Mouse (Mus musculus) forebrain, postnatal 0 days (tissue): ENCODE measurements around the gene Fsd1l. TPM values are rescaled to one million over a fixed set of nuclear protein-coding genes. Genes with fewer than 3 reads are reported as not detected.

ENCODE experiments used
- ATAC-seq: fragments of 200-750 bp; cut with Nextera tagmentation; 2 replicates; pipeline ENCODE4 v1.8.0; 2017; ENCODE audit warnings: mild to moderate bottlenecking, moderate library complexity
- DNase-seq: peaks from one replicate; pipeline ENCODE4 v3.0.0-alpha.2; 2015
- H3K27ac ChIP-seq: fragments of 300-500 bp; sonication (generic); 2 replicates; pipeline ENCODE4 v1.5.1; 2014; ENCODE audit warnings: low read depth, mild to moderate bottlenecking, antibody characterized with exemption, low read length, moderate library complexity, mixed read lengths
- H3K27me3 ChIP-seq: fragments of 300-500 bp; sonication (generic); 2 replicates; pipeline ENCODE4 v1.6.1; 2014; ENCODE audit warnings: mild to moderate bottlenecking, low read length, mixed read lengths; ENCODE audit not compliant: insufficient read depth
- H3K36me3 ChIP-seq: fragments of 300-500 bp; sonication (generic); 2 replicates; pipeline ENCODE4 v1.6.1; 2014; ENCODE audit warnings: mild to moderate bottlenecking, moderate library complexity; ENCODE audit not compliant: insufficient read depth
- H3K4me1 ChIP-seq: fragments of 300-500 bp; sonication (generic); 2 replicates; pipeline ENCODE4 v1.6.1; 2014; ENCODE audit warnings: antibody characterized with exemption; ENCODE audit not compliant: insufficient read depth
- H3K4me2 ChIP-seq: fragments of 300-500 bp; sonication (generic); 2 replicates; pipeline ENCODE4 v1.6.1; 2014; ENCODE audit warnings: low read depth, mild to moderate bottlenecking, moderate library complexity
- H3K4me3 ChIP-seq: fragments of 300-500 bp; sonication (generic); 2 replicates; pipeline ENCODE4 v1.5.1; 2014; ENCODE audit warnings: low read depth, low read length, mixed read lengths
- H3K9ac ChIP-seq: fragments of 300-500 bp; sonication (generic); 2 replicates; pipeline ENCODE4 v1.6.1; 2014; ENCODE audit warnings: mild to moderate bottlenecking
- H3K9me3 ChIP-seq: fragments of 300-500 bp; sonication (generic); 2 replicates; pipeline ENCODE4 v1.6.1; 2016; ENCODE audit warnings: low read length
- CTCF ChIP-seq: sonication (generic); IDR thresholded peaks from 2 replicates; pipeline ENCODE4 v1.5.1; 2016; ENCODE audit warnings: antibody characterized with exemption, control low read depth, low read depth
- WGBS: fragments of 180-500 bp; shearing (Covaris S2); extraction: QIAGEN DNeasy Blood & Tissue Kit; methylation state at CpG from one replicate; pipeline ENCODE4 v1.1.7; 2014; 5-methylcytosine and 5-hydroxymethylcytosine counted together
- polyA plus RNA-seq: library from polyadenylated mRNA; unstranded; fragments of >200 nt; fragmentation: Nextera tagmentation; extraction: Ambion mirVana; gene quantifications from 2 replicates; pipeline ENCODE4 v1.2.1, GENCODE M21; 2015
- total RNA-seq: library from RNA; depleted of rRNA; stranded (reverse); fragments of >200 nt; gene quantifications from 2 replicates; pipeline ENCODE4 v1.2.3, GENCODE M21; 2014

Fsd1l gene
- total and polyA plus RNA-seq, 2 experiments from 2014 or later: 17.9 to 48.8 TPM

DNA sequence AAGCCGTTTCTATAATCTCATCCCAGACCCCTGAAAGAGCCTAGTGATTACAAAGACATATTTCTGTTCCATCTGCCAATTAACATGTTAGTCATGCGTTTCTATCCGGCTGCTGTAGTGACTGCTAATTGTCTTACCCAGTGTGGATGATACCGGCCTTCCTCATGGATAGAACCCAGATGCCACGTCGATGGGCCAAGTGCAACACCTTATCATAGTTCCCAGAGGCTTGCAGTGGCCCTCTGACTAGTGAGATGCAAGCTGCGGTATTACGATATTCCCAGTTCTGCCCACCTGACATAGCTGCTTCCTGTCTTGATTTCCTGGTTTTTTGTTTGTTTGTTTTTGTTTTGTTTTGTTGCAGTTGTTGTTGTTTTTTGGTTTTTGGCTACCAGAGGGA is 39.3 kb upstream of the Fsd1l start:
- no peak for TF ChIP-seq CTCF
- Histone ChIP-seq H3K9ac (no peak overlapping the region), H3K27me3 (no peaks in the 10 kb centered on the region), H3K4me1 (no peaks in the 10 kb centered on the region), H3K4me3 (no peak overlapping the region), H3K4me2 (no peak overlapping the region), H3K9me3 (no peaks in the 10 kb centered on the region), H3K27ac (no peak overlapping the region), H3K36me3 (no peaks in the 10 kb centered on the region)
- 0 out of 2 replicates have a peak, but pooled peaks have one; percentile 30 for ATAC-seq
- 63% methylated on average over 8 of the region's 8 CpGs for WGBS
- peak; percentile 12 for DNase-seq

DNA sequence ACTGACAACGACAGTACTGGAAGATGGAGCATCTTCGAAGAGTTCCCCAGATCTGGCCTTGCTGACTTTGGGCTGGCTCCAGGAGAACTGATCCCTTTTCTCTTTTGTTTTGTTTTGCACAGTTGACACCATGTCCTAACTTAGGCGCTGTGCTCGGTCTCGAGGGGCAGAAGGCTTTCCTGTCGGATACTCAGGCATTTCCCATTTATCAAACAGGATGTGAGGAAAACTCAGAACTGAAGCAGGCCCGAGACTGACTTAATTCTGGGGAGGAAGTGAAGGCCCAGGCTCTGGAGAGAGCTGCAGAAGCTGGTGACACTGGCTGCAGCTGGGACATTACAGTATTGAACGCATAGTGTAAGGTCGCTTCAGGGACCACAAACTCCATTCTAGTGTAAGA is 38.9 kb upstream of the Fsd1l start:
- Histone ChIP-seq H3K4me2 (no peak overlapping the region), H3K4me1 (no peaks in the 10 kb centered on the region), H3K9ac (no peak overlapping the region), H3K27ac (no peak overlapping the region), H3K9me3 (no peaks in the 10 kb centered on the region), H3K27me3 (no peaks in the 10 kb centered on the region), H3K4me3 (no peak overlapping the region), H3K36me3 (no peaks in the 10 kb centered on the region)
- no peak for ATAC-seq
- no peak for TF ChIP-seq CTCF
- WGBS: 86% methylated on average over 9 of the region's 9 CpGs
- DNase-seq: no peak

DNA sequence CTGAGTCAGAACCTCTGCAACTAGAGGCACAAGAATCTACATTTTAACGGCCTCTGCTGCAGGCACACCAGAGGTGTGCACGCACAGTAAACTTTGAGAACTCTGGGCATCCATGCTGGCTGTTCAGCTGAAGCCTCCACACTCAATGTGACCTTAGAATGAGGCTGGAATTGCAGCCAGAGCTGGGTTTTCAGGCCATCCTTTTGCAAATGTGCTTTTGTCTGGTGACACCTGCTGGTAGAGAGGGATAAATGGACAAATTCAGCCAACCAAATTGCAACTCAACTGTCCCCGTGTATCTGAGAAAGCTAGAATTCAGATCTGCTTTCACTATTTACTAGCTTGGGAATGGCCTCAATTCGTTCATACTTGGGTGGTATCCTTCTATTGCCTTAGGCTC is 37.1 kb upstream of the Fsd1l start:
- Histone ChIP-seq H3K9me3 (no peaks in the 10 kb centered on the region), H3K36me3 (no peaks in the 10 kb centered on the region), H3K27ac (no peak overlapping the region), H3K9ac (no peak overlapping the region), H3K4me2 (no peak overlapping the region), H3K27me3 (no peaks in the 10 kb centered on the region), H3K4me3 (no peak overlapping the region), H3K4me1 (no peaks in the 10 kb centered on the region)
- peak; percentile 82 for DNase-seq
- WGBS: 34% methylated on average over 4 of the region's 4 CpGs
- TF ChIP-seq CTCF: peak; percentile 84
- peak; percentile 62 for ATAC-seq

DNA sequence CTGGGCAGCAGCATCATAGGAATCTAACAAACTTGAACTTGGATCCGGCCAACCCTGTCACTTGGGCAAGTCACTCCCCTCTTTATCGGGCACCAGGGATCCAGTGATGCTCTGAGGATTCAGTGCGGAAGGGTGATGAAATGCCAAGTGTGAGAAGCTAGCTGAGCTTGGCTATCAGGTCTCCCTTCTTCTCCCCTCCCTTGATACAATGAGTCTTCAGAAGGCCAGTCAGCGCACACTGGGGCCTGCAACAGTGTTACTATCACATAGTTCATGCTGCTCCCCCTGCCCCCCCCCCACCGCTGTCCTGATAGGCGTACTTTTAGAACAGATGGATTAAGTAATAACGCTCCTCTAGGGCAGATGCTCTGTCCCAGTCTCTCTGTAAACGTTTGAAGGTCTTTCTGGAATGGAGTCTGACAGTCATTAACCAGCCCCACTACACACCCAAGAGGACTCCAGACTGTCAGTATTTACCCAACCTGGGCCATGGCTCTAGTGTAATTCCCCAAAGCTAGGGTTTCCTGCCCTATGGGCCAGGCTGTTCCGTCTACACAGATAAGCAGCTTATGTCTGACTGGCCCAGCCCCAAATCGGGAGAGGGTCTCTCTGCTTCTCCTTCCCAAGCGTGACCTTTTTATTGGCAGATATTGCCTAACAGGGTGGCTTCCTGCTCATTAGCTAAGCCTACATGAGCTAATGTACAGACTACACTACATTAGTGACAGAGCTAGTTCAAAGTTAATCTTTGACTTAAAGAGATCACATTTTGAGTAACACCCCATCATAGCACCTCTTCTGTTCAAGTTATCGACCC is 35.8 kb upstream of the Fsd1l start:
- H3K4me2 ChIP-seq: no peak overlapping the region
- no peak for DNase-seq
- H3K27me3 ChIP-seq: no peaks in the 10 kb centered on the region
- ATAC-seq: 0 out of 2 replicates have a peak, but pooled peaks have one; percentile 25
- no peaks in the 10 kb centered on the region for H3K9me3 ChIP-seq
- no peak overlapping the region for H3K9ac ChIP-seq
- H3K4me3 ChIP-seq: no peak overlapping the region
- WGBS: 65% methylated on average over 12 of the region's 12 CpGs
- TF ChIP-seq CTCF: no peak
- H3K36me3 ChIP-seq: no peaks in the 10 kb centered on the region
- H3K27ac ChIP-seq: no peak overlapping the region
- H3K4me1 ChIP-seq: no peaks in the 10 kb centered on the region

DNA sequence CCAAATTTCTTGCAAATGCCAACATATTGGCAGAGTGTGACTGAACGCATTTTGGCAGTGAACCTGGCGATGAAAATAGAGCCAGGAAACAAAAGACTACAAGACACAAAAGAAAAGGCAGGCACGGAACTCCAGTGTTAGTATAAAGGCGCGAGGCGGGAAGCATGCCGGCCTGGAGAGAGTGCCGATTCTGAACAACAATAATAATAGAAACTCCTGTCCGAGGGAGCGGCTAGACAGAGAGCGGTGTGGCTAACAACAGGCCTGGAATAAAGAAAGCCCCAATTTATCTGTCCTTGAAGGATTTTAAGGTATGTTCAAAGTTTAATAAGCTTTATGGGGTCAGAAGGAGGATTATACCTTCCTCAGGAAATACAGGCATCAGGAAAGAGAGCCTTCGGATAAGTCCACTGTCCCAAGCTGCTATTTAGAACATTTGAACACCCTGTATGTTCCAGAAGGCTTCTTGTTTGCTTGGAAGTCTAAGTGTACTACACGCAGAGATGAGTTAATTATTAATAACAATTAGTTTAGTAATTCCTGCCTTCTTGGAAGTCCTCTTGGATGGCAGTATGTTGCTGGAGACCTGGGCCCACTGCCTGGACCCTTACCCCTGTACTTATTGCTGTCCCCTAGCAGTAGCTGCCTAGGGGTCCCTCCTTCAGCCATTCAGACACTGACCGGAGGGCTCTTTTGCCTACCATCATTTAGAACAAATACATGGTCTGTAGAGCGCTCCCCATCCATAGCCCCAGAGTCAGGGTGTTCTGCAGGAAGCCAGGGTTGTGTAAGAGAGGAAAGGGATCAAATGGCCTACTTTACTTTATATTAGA is 35.0 kb upstream of the Fsd1l start:
- no peak for TF ChIP-seq CTCF
- Histone ChIP-seq H3K4me3 (no peak overlapping the region), H3K9me3 (no peaks in the 10 kb centered on the region), H3K4me1 (no peaks in the 10 kb centered on the region), H3K4me2 (no peak overlapping the region), H3K27me3 (no peaks in the 10 kb centered on the region), H3K36me3 (no peaks in the 10 kb centered on the region), H3K9ac (no peak overlapping the region), H3K27ac (no peak overlapping the region)
- 35% methylated on average over 15 of the region's 15 CpGs for WGBS
- DNase-seq (no peak), ATAC-seq (no peak)

DNA sequence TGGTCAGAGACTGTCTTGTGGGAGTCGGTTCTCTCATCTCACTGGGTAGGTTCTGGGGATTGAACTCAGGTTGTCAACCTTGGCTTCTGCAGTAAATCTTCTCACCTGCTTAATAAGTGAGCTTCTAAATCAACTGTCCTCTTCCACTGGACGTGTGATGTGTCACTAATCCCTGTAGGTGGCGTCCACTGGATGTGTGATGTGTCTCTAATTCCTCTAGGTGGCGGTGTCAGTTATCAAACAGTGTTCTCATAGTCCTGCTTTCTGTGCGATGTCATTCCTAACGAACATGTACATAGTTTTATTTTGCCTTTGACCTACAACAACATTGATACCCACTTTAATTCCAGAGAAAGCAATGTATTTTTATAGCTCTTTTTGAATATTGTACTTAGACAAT is 30.8 kb upstream of the Fsd1l start:
- Histone ChIP-seq H3K36me3 (no peaks in the 10 kb centered on the region), H3K4me1 (no peaks in the 10 kb centered on the region), H3K27ac (no peak overlapping the region), H3K9ac (no peak overlapping the region), H3K4me2 (no peak overlapping the region), H3K27me3 (no peaks in the 10 kb centered on the region), H3K9me3 (no peaks in the 10 kb centered on the region), H3K4me3 (no peak overlapping the region)
- ATAC-seq (peak; percentile 32; the same call in 1 of the 2 replicates), DNase-seq (peak; percentile 61)
- 39% methylated on average over 6 of the region's 6 CpGs for WGBS
- peak; percentile 92 for TF ChIP-seq CTCF
